Mouse (Mus musculus) limb, embryonic 15.5 days (tissue): ENCODE results near the gene Gpx6. TPM values are rescaled to one million over a fixed set of nuclear protein-coding genes. Genes with fewer than 3 reads are reported as not detected.

Experiments used
- ATAC-seq: fragments of 200-750 bp; cut with Nextera tagmentation; 2 replicates; pipeline ENCODE4 v1.8.0; 2017; ENCODE audit warnings: low read depth, moderate TSS enrichment; ENCODE audit not compliant: insufficient number of reproducible peaks, low FRiP score, low TSS enrichment
- H3K27ac ChIP-seq: fragments of 300-500 bp; sonication (generic); 2 replicates; pipeline ENCODE4 v1.5.1; 2015; ENCODE audit warnings: moderate library complexity, mild to moderate bottlenecking, inconsistent platforms
- H3K27me3 ChIP-seq: fragments of 300-500 bp; sonication (generic); 2 replicates; pipeline ENCODE4 v1.6.1; 2015; ENCODE audit warnings: inconsistent platforms
- H3K36me3 ChIP-seq: fragments of 300-500 bp; sonication (generic); 2 replicates; pipeline ENCODE4 v1.6.1; 2015; ENCODE audit warnings: inconsistent platforms
- H3K4me1 ChIP-seq: fragments of 300-500 bp; sonication (generic); 2 replicates; pipeline ENCODE4 v1.6.1; 2015; ENCODE audit warnings: inconsistent platforms
- H3K4me2 ChIP-seq: fragments of 300-500 bp; sonication (generic); 2 replicates; pipeline ENCODE4 v1.6.1; 2015; ENCODE audit warnings: mild to moderate bottlenecking, inconsistent platforms
- H3K4me3 ChIP-seq: fragments of 300-500 bp; sonication (generic); 2 replicates; pipeline ENCODE4 v1.5.1; 2015; ENCODE audit warnings: mild to moderate bottlenecking, inconsistent platforms
- H3K9ac ChIP-seq: fragments of 300-500 bp; sonication (generic); 2 replicates; pipeline ENCODE4 v1.6.1; 2015; ENCODE audit warnings: inconsistent platforms
- H3K9me3 ChIP-seq: fragments of 300-500 bp; sonication (generic); 2 replicates; pipeline ENCODE4 v1.6.1; 2016; ENCODE audit warnings: inconsistent platforms
- WGBS: fragments of 180-500 bp; shearing (Covaris S2); methylation state at CpG from one replicate; pipeline ENCODE4 v1.1.7; 2015; 5-methylcytosine and 5-hydroxymethylcytosine counted together
- polyA plus RNA-seq: library from polyadenylated mRNA; unstranded; fragments of >200 nt; fragmentation: Nextera tagmentation; extraction: Ambion mirVana; gene quantifications from 2 replicates; pipeline ENCODE4 v1.2.1, GENCODE M21; 2015

Gpx6 gene
- polyA plus RNA-seq, 1 experiment from 2014 or later: 0.23 TPM

DNA sequence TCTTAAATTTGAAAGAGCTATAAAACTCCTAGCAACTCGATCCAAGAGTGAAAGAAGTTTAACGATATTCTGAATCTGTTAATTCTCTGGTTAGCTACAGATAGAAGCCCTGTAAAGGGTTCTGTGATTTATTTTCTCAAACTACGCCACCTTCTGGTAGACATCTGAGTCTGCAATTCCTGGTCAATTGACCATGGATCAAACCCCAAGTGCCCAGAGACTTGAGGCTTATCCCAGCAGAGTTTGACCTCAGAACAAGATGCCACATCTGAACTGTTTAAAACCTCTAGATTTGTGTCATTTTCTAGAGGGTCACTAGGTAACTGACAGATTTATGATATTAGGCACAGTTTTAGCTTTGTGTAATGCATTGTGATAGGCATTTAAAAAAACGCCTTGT, 14.3 kb downstream of the Gpx6 start:
- WGBS: 3% methylated on average over 4 of the region's 4 CpGs
- peak overlapping the region; percentile 42 for H3K4me3 ChIP-seq

DNA sequence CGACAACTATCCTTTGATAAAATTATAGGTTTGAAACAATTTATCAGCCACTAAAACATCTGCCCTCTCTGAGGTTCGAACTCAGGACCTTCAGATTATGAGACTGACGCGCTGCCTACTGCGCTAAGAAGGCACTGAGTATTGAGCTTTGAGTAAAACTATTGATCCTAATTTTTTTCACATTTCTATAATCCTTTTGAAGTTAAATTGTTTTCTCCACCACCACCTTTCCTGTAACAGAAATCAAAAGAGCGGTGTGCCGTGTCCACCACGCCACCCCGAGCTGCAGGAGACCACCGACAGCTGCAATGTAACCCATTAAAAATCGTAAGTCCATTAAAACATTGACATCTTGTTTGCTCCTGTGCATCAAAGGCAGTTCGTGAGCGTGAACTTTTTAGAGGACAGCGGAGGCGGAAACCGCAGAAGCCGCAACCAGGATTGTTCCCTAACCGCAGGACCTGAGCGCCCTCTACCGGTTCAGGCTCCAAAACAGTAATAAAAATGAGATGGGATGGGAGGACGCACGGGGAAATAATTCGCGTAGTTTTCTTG, 14.8 kb downstream of the Gpx6 start:
- Histone ChIP-seq H3K36me3 (no peaks in the 10 kb centered on the region), H3K9ac (no peak overlapping the region), H3K9me3 (no peaks in the 10 kb centered on the region), H3K27ac (no peak overlapping the region), H3K4me3 (peak overlapping the region; percentile 42), H3K27me3 (0 out of 2 replicates have a peak, but pooled peaks cover 4% of the 10 kb centered on the region), H3K4me1 (0 out of 2 replicates have a peak, but pooled peaks cover 2% of the 10 kb centered on the region), H3K4me2 (peak overlapping the region; percentile 49)
- under 1% methylated on average over 24 of the region's 24 CpGs for WGBS
- 0 out of 2 replicates have a peak, but pooled peaks have one; percentile 35 for ATAC-seq

More for the DNA sequence above, 14.3 kb downstream of the Gpx6 start:
- Histone ChIP-seq H3K4me2 (peak overlapping the region; percentile 49), H3K9me3 (no peaks in the 10 kb centered on the region), H3K9ac (no peak overlapping the region), H3K27ac (no peak overlapping the region), H3K36me3 (no peaks in the 10 kb centered on the region), H3K4me1 (0 out of 2 replicates have a peak, but pooled peaks cover 2% of the 10 kb centered on the region), H3K27me3 (0 out of 2 replicates have a peak, but pooled peaks cover 4% of the 10 kb centered on the region)
- no peak for ATAC-seq

DNA sequence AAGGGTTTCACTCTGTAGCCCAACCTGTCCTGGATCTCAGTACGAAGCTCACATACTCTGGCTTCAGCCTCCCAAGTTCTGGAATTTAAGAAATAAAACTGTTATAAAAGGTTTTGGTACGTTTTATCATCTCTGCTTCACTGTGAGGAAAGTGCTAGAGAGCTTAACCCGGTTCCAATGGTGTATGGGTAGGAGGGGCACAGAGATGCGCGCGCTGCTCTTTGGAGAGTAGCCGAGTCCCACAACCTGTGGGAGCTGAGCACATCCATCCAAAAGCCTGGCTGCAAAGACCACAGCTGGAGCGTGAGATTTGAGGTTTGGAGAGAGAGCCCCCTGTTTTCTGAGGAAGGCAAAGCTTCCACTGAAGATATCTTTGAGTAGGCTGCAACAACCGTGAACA, 15.5 kb downstream of the Gpx6 start:
- Histone ChIP-seq H3K36me3 (no peaks in the 10 kb centered on the region), H3K9ac (no peak overlapping the region), H3K27me3 (0 out of 2 replicates have a peak, but pooled peaks cover 4% of the 10 kb centered on the region), H3K9me3 (no peaks in the 10 kb centered on the region), H3K4me1 (0 out of 2 replicates have a peak, but pooled peaks cover 2% of the 10 kb centered on the region), H3K4me3 (peak overlapping the region; percentile 42), H3K27ac (no peak overlapping the region), H3K4me2 (peak overlapping the region; percentile 49)
- WGBS: under 1% methylated on average over 9 of the region's 9 CpGs
- no peak for ATAC-seq

DNA sequence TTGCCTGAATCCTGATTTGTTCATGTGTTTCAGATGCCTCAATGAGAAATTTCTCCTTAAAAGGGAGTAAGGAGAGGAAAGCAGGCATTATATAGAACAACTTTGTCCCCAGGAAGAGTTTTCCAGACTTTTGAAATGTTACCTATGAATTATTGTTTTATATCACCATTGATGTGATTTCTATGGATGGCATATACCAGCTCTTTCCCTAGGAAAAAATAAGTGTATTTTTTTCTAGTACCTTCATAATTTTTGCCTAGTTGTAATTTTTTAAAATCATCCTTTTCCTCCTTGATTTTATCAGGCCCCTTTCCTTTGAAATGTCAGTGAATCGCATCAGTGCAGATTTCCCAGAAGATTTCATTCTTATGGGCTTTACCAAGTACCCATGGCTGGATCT, 34.7 kb downstream of the Gpx6 start, which contains the start of gene Olfr1367:
Gene Olfr1367 (plus strand): TSS at position 301 of the 400 bp plus-strand sequence.
- no peaks in the 10 kb centered on the region for H3K36me3 ChIP-seq

DNA sequence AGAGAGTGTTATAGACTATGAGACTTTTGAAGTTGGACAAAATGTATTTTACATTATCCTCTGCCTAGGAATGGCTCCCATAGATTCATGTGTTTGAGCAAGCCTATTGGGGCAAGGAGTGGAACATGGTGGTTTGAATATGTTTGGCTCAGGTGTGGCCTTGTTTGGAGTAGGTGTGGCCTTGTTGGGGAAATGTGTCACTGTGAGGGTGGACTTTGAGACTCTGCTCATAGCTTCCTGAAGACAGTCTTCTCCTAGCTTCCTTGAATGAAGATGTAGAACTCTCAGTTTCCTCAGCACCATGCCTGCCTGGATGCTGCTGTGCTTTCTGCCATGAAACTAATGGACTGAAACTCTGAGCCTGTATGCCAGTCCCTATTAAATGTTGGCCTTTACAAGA, 38.7 kb downstream of the Gpx6 start:
- Histone ChIP-seq H3K4me1 (no peaks in the 10 kb centered on the region), H3K4me3 (no peak overlapping the region), H3K9me3 (no peaks in the 10 kb centered on the region), H3K9ac (no peak overlapping the region), H3K4me2 (no peak overlapping the region), H3K27ac (no peak overlapping the region), H3K36me3 (no peaks in the 10 kb centered on the region), H3K27me3 (no peaks in the 10 kb centered on the region)
- no peak for ATAC-seq

More for the DNA sequence above, 34.7 kb downstream of the Gpx6 start, which contains the start of gene Olfr1367:
- no peak within 1 kb of the TSS for H3K4me2 ChIP-seq
- no peaks in the 10 kb centered on the region for H3K9me3 ChIP-seq
- H3K4me1 ChIP-seq: no peaks in the 10 kb centered on the region
- H3K9ac ChIP-seq: no peak within 1 kb of the TSS
- H3K27ac ChIP-seq: no peak within 1 kb of the TSS
- H3K4me3 ChIP-seq: no peak within 1 kb of the TSS
- 97% methylated on average over 1 of the region's 1 CpGs for WGBS
- no peak for ATAC-seq
- H3K27me3 ChIP-seq: no peaks in the 10 kb centered on the region

DNA sequence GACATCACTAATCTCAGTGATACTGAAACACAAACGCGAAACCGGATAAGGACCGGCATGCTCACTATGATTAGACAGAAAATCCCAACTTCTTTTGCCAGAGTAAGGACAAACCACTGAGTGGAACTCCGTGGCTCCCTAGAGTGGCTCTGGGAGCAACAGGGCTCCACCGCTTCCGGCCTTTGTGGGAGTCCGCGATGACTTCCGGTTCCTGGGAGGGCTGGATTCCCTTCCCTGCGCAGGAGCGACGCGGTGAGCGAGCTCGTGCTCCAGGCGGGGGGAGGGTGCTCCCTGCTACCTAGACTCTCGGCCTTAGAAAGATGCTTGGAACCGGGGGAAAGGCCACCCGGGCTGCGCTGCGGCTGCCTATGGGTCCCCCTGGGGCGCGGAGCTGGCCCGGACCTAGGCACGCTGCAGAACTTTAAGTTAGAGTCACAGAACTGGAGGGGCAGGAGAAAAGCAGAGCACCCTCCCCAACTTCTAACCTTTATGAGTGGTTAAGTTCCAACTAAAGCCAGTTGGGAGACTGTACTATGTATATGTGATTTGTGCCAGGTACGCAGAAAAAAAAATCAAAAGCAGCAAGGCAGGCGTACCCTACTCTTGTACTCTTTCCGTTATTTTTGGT, 50.8 kb downstream of the Gpx6 start, which contains the start of gene Zscan12:
Gene Zscan12 (plus strand): TSS at position 200 of the 628 bp plus-strand sequence.
- H3K27ac ChIP-seq: peak within 1 kb of the TSS; percentile 86
- H3K9me3 ChIP-seq: no peaks in the 10 kb centered on the region
- peaks cover 18% of the 10 kb centered on the region for H3K4me1 ChIP-seq
- H3K9ac ChIP-seq: peak within 1 kb of the TSS; percentile 83
- H3K27me3 ChIP-seq: 0 out of 2 replicates have a peak, but pooled peaks cover 5% of the 10 kb centered on the region
- WGBS: under 1% methylated on average over 29 of the region's 29 CpGs
- peak within 1 kb of the TSS; percentile 51 for H3K4me2 ChIP-seq
- peaks cover 7% of the 10 kb centered on the region; the same call in 1 of the 2 replicates for H3K36me3 ChIP-seq
- peak within 1 kb of the TSS; percentile 69 for H3K4me3 ChIP-seq
- peak; percentile 96 for ATAC-seq

DNA sequence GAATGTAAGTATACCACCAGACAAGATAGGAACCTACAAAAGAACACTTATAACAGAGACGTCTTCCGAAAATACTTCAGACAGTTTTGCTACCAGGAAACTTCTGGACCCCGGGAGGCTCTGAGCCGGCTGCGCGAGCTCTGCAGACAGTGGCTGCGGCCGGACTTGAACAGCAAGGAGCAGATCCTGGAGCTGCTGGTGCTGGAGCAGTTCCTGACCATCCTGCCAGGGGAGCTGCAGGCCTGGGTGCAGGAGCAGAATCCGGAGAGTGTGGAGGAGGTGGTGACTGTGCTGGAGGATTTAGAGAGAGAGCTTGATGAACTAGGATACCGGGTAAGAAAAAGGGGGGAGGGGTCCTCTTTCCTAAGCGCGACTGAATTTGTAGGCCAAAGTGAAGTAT, 51.8 kb downstream of the Gpx6 start:
- WGBS: 74% methylated on average over 12 of the region's 12 CpGs
- H3K27ac ChIP-seq: no peak overlapping the region
- peak overlapping the region; percentile 69 for H3K4me3 ChIP-seq
- peaks cover 11% of the 10 kb centered on the region for H3K36me3 ChIP-seq
- H3K4me1 ChIP-seq: peaks cover 18% of the 10 kb centered on the region
- no peaks in the 10 kb centered on the region for H3K9me3 ChIP-seq
- H3K9ac ChIP-seq: no peak overlapping the region
- H3K27me3 ChIP-seq: 0 out of 2 replicates have a peak, but pooled peaks cover 2% of the 10 kb centered on the region
- ATAC-seq: no peak
- peak overlapping the region; percentile 51 for H3K4me2 ChIP-seq

DNA sequence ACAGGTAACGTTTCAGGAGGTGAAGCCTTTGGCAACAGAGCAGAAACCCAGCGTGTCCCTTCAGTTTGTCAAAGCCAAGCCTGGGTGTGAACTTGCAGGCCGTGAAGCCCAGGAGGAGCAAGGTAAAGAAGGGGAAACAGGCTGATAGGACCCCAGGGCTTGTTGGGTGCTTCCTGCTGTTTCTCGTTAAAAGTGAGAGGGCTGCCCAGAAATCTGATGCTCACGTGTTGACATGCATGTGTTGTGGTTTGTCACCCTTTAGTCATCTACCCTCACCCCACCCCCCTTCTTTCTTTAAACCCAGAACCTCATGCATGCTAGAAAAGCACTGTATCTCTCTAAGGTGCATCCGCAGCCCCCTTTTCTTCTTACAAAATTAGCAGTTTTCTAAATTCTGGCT, 54.7 kb downstream of the Gpx6 start:
- H3K4me3 ChIP-seq: no peak overlapping the region
- ATAC-seq: no peak
- no peak overlapping the region for H3K9ac ChIP-seq
- no peaks in the 10 kb centered on the region for H3K27me3 ChIP-seq
- no peaks in the 10 kb centered on the region for H3K9me3 ChIP-seq
- no peak overlapping the region for H3K4me2 ChIP-seq
- no peak overlapping the region for H3K27ac ChIP-seq
- H3K36me3 ChIP-seq: peaks cover 36% of the 10 kb centered on the region
- peaks cover 18% of the 10 kb centered on the region for H3K4me1 ChIP-seq
- 65% methylated on average over 6 of the region's 6 CpGs for WGBS

Other genes starting within 250 kb of the Gpx6 start
- gene Olfr1370, start 237.2 kb upstream of the Gpx6 start, polyA plus RNA-seq: not detected in 2 replicates
- gene Olfr1369-ps1, start 200.6 kb upstream of the Gpx6 start, polyA plus RNA-seq: 0.05 and 0.09 TPM in 2 replicates
- gene Olfr263, start 182.5 kb upstream of the Gpx6 start, polyA plus RNA-seq: not detected in 2 replicates
- gene Olfr1368, start 166.3 kb upstream of the Gpx6 start, polyA plus RNA-seq: not detected in 2 replicates
- 106 and 121 TPM in 2 replicates for gene Trim27, start 132.7 kb upstream of the Gpx6 start, polyA plus RNA-seq
- gene Gpx5, start 19.4 kb upstream of the Gpx6 start, polyA plus RNA-seq: not detected in 2 replicates
- not detected in 2 replicates for gene Olfr1367, start 34.8 kb downstream of the Gpx6 start, polyA plus RNA-seq
- 9.2 and 10.2 TPM in 2 replicates for gene Zscan12, start 50.7 kb downstream of the Gpx6 start, polyA plus RNA-seq
- 84.1 and 85.7 TPM in 2 replicates for gene Zkscan3, start 90.6 kb downstream of the Gpx6 start, polyA plus RNA-seq
- gene Pgbd1, start 128.9 kb downstream of the Gpx6 start, polyA plus RNA-seq: 2.4 and 2.5 TPM in 2 replicates
- 26.1 and 26.3 TPM in 2 replicates for gene Zscan26, start 141.6 kb downstream of the Gpx6 start, polyA plus RNA-seq
- gene Nkapl, start 156.4 kb downstream of the Gpx6 start, polyA plus RNA-seq: 2.2 and 2.3 TPM in 2 replicates
- 3.4 and 4.1 TPM in 2 replicates for gene Zkscan4, start 166.8 kb downstream of the Gpx6 start, polyA plus RNA-seq
- not detected in 2 replicates for gene Gm10065, start 167.3 kb downstream of the Gpx6 start, polyA plus RNA-seq
- 0.19 and 0.41 TPM in 2 replicates for gene AK157302, start 183.1 kb downstream of the Gpx6 start, polyA plus RNA-seq
- gene Gm11273, start 189.3 kb downstream of the Gpx6 start, polyA plus RNA-seq: 5.2 and 7.3 TPM in 2 replicates
- gene Zkscan8, start 219.0 kb downstream of the Gpx6 start, polyA plus RNA-seq: 6.1 TPM in 2 replicates
- gene Olfr1366, start 230.7 kb downstream of the Gpx6 start, polyA plus RNA-seq: 0.17 and 0.18 TPM in 2 replicates
- not detected in 2 replicates for gene Olfr1535, start 247.8 kb downstream of the Gpx6 start, polyA plus RNA-seq